Mouse (Mus musculus) neural tube, embryonic 12.5 days (tissue): ENCODE data around the gene Cryba1. TPM values are rescaled to one million over a fixed set of nuclear protein-coding genes. Genes with fewer than 3 reads are reported as not detected.

Experiments
- polyA plus RNA-seq: library from polyadenylated mRNA; unstranded; fragments of >200 nt; fragmentation: Nextera tagmentation; extraction: Ambion mirVana; gene quantifications from 2 replicates; pipeline ENCODE4 v1.2.1, GENCODE M21; 2016

The Cryba1 gene
- polyA plus RNA-seq, 1 experiment from 2014 or later, result 14.1 TPM

Other genes starting within 250 kb of the Cryba1 start
- 33.8 and 39.7 TPM in 2 replicates for gene Ankrd13b, start 235.6 kb downstream of the Cryba1 start, polyA plus RNA-seq
- gene Git1, start 231.7 kb downstream of the Cryba1 start, polyA plus RNA-seq, result 12.5 and 14.4 TPM in 2 replicates
- gene Abhd15, start 210.2 kb downstream of the Cryba1 start, polyA plus RNA-seq, result 5.2 and 7.1 TPM in 2 replicates
- gene Trp53i13, start 209.3 kb downstream of the Cryba1 start, polyA plus RNA-seq, result 28.7 and 32.4 TPM in 2 replicates
- gene Gm10392, start 206.1 kb downstream of the Cryba1 start, polyA plus RNA-seq, result 0.15 and 0.39 TPM in 2 replicates
- 18.5 and 19.8 TPM in 2 replicates for gene Taok1, start 117.5 kb downstream of the Cryba1 start, polyA plus RNA-seq
- 4.1 and 5.1 TPM in 2 replicates for gene Nufip2, start 39.1 kb downstream of the Cryba1 start, polyA plus RNA-seq
- gene Myo18a, start 38.0 kb upstream of the Cryba1 start, polyA plus RNA-seq, result 49.5 and 49.9 TPM in 2 replicates
- gene Gm10277, start 62.5 kb upstream of the Cryba1 start, polyA plus RNA-seq, result 2.4 and 2.7 TPM in 2 replicates
- gene Pipox, start 168.8 kb upstream of the Cryba1 start, polyA plus RNA-seq, result 2.7 and 4.7 TPM in 2 replicates
- 48.5 and 51.4 TPM in 2 replicates for gene Sez6, start 205.5 kb upstream of the Cryba1 start, polyA plus RNA-seq